Mouse (Mus musculus) kidney, adult 18-20 months (tissue): Measurements from ENCODE around the gene Kif18a.

Experiments used
- DNase-seq: peaks from one replicate; pipeline ENCODE4 v3.0.0; 2021

Gene Kif18a

GRCm38 (mm10) chr2:109384019-109384418 lies 103.5 kb downstream of the Kif18a start:
- no peak for DNase-seq

GRCm38 (mm10) chr2:109386211-109386610 lies 105.7 kb downstream of the Kif18a start:
- DNase-seq, result no peak

- no peak for DNase-seq
Observed at GRCm38 (mm10) chr2:109388733-109389132, 108.2 kb downstream of the Kif18a start.

GRCm38 (mm10) chr2:109389977-109390376 lies 109.4 kb downstream of the Kif18a start:
- no peak for DNase-seq
